Mouse (Mus musculus) left cerebral cortex, adult 9 months (tissue): ENCODE results near the gene Nectin4.

Source experiments
- DNase-seq, 2 experiments: peaks; one replicate each; pipeline ENCODE4 v3.0.0; 2022; ENCODE audit warnings: low spot score in 2 of 2

Nectin4 gene

GRCm38 (mm10) chr1:171360253-171360652, 9.6 kb upstream of the Nectin4 start:
- DNase-seq: no peak

DNA sequence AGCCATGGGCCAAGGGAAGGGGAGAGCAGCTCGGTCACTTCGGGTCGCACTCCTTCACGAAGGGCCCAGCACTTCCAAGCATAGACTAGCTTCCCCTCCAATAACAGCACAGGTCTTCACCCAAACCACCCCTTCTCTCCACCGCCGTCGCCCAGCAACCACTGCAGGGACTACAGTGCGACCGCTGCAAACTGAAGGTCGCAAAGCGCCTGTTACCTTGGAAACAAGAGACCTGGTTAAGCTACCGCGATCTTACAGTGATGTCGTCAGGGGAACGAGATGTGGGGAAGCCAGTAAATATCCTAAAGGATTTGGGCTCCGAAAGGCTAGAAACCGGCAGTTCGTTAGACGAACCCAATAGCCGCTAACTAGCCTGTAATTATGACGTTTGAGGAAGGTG, 9.2 kb upstream of the Nectin4 start, which contains the start of gene Klhdc9:
Gene Klhdc9, minus strand, starts transcription at position 143 of the 400 bp plus-strand sequence.
- peak; percentile 92 to 94 for DNase-seq

- DNase-seq: peak; percentile 51 to 77
These were observed 8.5 kb upstream of the Nectin4 start for GRCm38 (mm10) chr1:171361106-171362103.

- DNase-seq: no peak
These were observed 4.0 kb upstream of the Nectin4 start for GRCm38 (mm10) chr1:171365934-171366333.

DNA sequence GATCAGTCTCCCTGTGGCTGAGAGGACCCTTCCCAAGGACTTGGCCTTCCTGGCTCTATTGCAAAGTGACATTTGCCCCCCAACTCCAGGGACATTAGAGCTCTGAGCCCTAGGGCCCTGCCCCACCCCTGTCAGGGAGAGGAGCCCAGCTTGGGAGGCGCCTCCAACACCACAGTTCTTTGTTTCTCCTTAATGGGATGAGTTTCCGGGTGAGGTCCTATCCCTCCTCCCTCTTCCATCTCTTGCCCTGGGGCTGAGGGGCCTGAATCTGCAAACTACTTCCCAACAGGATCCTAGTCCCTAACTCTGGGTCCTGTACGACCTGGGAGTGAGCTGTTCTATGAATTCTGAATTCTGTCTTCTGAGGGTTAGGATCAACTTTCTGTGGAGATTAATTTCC, 3.0 kb downstream of the Nectin4 start:
- no peak for DNase-seq

DNA sequence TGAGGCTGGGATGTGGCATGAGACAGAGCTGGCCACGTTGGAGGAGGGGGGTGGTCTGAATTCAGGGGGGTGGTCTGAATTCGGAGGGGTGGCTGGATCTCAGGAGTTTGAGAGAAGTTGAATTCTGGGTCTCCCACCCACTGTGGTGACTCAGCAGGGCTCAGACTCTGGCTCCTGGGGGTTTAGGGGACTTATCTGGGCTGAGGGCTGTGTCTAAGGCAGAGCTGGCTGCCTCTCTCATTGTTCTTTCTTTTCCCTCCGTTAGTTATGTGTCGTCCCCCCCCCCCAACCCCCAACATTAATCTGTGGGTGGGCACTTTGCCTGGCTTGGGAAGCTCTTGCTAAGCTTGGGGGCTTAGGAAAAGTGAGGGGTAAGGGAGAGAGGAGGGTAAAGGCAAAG, 4.0 kb downstream of the Nectin4 start:
- no peak for DNase-seq

GRCm38 (mm10) chr1:171375646-171376097, 5.8 kb downstream of the Nectin4 start:
- DNase-seq: no peak

DNA sequence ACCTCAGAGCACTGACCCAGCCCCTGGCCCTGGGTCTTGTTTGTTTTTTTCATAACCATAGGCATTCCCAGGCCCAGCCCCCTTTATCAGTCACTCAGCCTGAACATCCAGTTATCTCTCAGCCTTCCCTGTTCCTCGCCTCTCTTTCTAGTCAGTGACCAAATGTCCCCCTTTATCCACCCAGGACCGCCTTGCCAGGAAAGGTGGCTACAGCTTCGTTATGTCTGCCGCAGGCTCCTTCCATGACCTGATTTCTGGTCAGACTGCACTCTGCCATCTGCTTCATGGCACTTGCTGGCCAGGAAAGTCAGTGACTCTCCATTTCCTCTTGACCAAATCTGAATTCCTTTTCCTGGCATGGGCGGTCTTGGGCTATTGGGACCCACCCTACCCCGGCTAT, 8.4 kb downstream of the Nectin4 start:
- no peak for DNase-seq

GRCm38 (mm10) chr1:171379935-171380599, 10.2 kb downstream of the Nectin4 start:
- peak in 1 of 2 experiments; percentile 80 for DNase-seq

DNA sequence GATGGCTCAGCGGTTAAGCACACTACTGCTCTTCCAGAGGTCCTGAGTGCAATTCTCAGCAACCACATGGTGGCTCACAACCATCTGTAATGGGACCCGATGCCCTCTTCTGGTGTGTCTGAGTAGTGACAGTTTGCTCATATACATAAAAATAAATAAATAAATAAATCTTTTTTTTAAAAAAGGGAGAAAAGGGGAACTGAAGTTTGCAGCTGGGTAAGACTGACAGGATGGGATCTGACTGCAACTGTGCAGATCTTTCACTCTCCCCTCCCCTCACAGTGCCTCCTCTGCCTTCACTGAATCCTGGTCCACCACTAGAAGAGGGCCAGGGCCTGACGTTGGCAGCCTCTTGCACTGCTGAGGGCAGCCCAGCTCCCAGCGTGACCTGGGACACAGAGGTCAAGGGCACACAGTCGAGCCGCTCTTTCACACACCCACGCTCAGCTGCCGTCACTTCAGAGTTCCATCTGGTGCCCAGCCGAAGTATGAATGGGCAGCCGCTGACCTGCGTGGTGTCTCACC, 12.3 kb downstream of the Nectin4 start:
- no peak for DNase-seq

- DNase-seq: no peak
These were observed 14.5 kb downstream of the Nectin4 start for GRCm38 (mm10) chr1:171384361-171384760.

GRCm38 (mm10) chr1:171385171-171385570, 15.3 kb downstream of the Nectin4 start:
- no peak for DNase-seq

DNA sequence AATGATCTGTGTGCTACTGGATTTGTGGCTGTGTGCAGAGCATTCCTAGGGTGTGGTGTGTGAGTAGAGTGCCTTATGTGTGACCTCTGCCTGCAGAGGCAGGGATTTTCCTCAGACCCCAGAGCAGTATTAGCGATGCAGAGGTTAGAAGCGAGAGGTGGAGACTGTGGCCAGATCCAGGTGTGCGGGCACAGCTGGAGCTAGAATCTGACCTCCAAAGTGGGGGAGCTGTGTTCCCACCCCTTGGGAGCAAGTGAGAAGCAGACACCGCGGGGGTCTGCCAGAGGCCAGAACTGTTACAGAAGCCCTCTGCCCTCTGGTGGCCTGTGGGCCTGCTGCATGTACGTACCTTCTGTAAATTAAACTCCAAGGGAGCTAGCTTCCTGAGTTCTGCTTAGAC, 17.2 kb downstream of the Nectin4 start:
- no peak for DNase-seq

DNA sequence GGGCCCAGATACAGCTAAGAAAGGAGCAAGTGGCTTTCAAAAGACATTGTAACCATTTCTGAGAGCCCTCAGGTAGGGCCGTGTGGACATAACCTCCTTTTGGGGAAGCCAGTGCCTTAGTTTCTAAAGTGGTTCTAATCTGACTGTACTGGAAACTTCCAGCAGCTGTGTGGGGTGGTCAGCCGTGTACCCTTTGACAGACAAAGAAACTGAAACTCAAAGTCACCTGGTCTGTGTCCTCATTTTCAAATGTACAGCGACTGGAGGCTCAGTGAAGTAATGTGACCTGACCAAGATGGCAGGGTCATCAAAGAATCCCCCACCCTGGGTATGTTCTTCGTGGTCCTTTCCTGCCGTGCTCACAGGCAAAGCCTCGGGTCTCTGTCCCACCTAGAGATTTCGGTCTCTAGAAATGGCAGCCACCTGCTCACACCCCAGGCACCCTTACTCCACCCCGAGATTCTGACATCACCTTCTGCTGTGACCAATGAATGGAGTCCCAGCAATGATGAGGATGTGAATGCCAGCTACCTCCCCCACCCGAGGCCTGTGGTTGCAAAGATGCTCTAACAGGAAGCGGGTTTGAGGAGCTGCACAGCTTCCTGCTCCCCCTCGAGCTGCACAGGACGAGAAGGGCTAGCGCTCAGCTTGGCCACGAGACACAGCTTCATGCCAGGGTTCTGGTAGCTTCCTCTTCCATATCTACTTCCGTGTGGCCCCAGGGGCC, 18.6 kb downstream of the Nectin4 start, which contains the start of gene Arhgap30:
Gene Arhgap30, plus strand, starts transcription at position 579 of the 727 bp plus-strand sequence.
- peak; percentile 27 to 36 for DNase-seq

GRCm38 (mm10) chr1:171390101-171390500, 20.2 kb downstream of the Nectin4 start:
- DNase-seq: no peak

DNA sequence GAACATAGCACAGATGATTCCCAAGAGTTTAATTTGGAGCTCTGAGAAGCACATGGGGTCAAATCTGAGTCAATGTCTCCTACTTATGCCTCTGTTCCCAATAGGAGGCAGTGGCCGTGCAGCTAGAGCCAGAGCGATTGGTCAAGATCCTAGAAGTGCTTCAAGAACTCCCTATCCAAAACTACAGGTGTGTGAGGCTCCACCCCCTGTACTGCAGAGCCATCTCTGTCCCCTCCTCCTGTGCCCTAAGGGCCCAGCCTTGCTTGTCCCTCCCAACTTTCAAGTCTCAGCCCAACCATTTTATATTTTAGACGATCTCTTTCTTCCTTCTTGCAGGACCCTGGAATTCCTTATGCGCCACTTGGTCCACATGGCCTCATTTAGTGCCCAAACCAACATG, 31.9 kb downstream of the Nectin4 start:
- no peak for DNase-seq

- DNase-seq: no peak
These were observed 33.1 kb downstream of the Nectin4 start for GRCm38 (mm10) chr1:171402991-171403390.

DNA sequence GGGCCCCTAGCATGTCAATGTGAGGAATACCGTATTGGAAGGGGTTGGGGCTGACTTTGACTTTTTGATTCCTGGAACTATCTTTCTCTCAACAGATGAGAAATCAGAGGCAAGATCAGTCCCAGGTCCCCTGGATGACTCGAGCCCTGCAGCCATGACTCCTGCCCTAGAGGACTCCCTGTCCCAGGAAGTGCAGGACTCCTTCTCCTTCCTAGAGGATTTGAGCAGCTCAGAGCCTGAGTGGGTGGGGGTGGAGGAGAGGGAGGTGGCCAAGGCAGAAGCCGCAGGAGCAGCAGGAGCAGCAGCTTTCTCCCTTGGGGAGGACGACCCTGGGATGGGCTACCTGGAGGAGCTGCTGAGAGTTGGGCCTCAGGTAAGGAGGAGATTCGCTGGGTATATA, 37.4 kb downstream of the Nectin4 start:
- DNase-seq: no peak

GRCm38 (mm10) chr1:171410231-171410630, 40.3 kb downstream of the Nectin4 start:
- DNase-seq: no peak

GRCm38 (mm10) chr1:171410947-171411484, 41.1 kb downstream of the Nectin4 start, which contains the start of gene Usf1:
Gene Usf1 (plus strand): TSS chr1:171411313.
- peak; percentile 88 to 95 for DNase-seq

DNA sequence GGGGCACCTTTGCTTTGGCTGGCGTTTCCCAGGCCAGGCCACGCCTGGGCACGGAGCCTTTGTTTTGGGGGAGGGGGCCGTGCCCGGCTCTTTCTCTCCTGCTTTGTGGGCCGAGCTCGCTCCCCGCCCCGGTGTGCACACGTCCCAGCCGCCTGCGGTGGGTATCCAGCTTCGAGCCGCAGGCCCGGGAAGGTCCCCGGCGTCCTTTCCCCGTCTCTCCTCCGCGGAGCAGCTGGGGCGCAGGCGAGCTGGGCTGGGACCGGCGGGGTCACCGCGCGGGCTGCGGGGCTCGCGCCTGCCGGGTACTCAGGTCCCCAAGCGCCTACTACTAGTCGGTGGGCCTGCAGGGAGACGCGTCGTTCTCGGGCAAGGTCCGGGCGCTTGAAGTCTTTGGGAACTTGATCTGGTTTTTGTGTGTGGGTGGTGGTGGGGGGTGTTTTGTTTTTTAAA, 41.6 kb downstream of the Nectin4 start:
- peak in 1 of 2 experiments; percentile 31 for DNase-seq
